Mouse (Mus musculus) macrophage (primary cell): ENCODE measurements around the gene Gm3164. TPM values are rescaled to one million over a fixed set of nuclear protein-coding genes. Genes with fewer than 3 reads are reported as not detected.

ENCODE experiments used
- polyA plus RNA-seq: library from polyadenylated mRNA; stranded (reverse); fragments of 250-400 nt; gene quantifications from 3 replicates; pipeline ENCODE4 v1.2.4, GENCODE M21; 2018; ENCODE audit warnings: inconsistent platforms

Gm3164 gene
- polyA plus RNA-seq, 1 experiment from 2014 or later = not detected

Other genes starting within 250 kb of the Gm3164 start
- gene Gm2974, start 232.9 kb upstream of the Gm3164 start, polyA plus RNA-seq = not detected in 3 replicates
- gene Gm3138, start 165.8 kb upstream of the Gm3164 start, polyA plus RNA-seq = not detected in 3 replicates
- gene Gm3149, start 98.2 kb upstream of the Gm3164 start, polyA plus RNA-seq = not detected in 3 replicates
- not detected in 3 replicates for gene 2610042L04Rik, start 80.7 kb upstream of the Gm3164 start, polyA plus RNA-seq
- gene Gm3159, start 17.9 kb upstream of the Gm3164 start, polyA plus RNA-seq = not detected in 3 replicates
- not detected in 3 replicates for gene Gm3173, start 15.5 kb downstream of the Gm3164 start, polyA plus RNA-seq
- not detected in 3 replicates for gene Gm3182, start 66.3 kb downstream of the Gm3164 start, polyA plus RNA-seq
- not detected in 3 replicates for gene Gm3047, start 140.0 kb downstream of the Gm3164 start, polyA plus RNA-seq
- not detected in 3 replicates for gene Gm8159, start 216.9 kb downstream of the Gm3164 start, polyA plus RNA-seq
- not detected in 3 replicates for gene Gm3239, start 248.7 kb downstream of the Gm3164 start, polyA plus RNA-seq